Mouse (Mus musculus) heart, embryonic 11.5 days (tissue): ENCODE results near the gene Cd34. TPM values are rescaled to one million over a fixed set of nuclear protein-coding genes. Genes with fewer than 3 reads are reported as not detected.
A peak's percentile ranks its signal among the peaks of the same experiment; 100 is the strongest.

Source experiments
- ATAC-seq: fragments of 200-750 bp; cut with Nextera tagmentation; replicated peaks from 2 replicates; pipeline ENCODE4 v1.8.0; 2017; ENCODE audit warnings: moderate library complexity; ENCODE audit not compliant: insufficient number of reproducible peaks, low FRiP score, low TSS enrichment
- H3K27ac ChIP-seq: fragments of 300-500 bp; sonication (generic); 2 replicates; pipeline ENCODE4 v1.5.1; 2014; ENCODE audit warnings: mild to moderate bottlenecking, low read depth, low read length
- H3K27me3 ChIP-seq: fragments of 300-500 bp; sonication (generic); 2 replicates; pipeline ENCODE4 v1.6.1; 2014; ENCODE audit warnings: mild to moderate bottlenecking, low read length, mixed read lengths; ENCODE audit not compliant: control insufficient read depth, insufficient read depth
- H3K36me3 ChIP-seq: fragments of 300-500 bp; sonication (generic); 2 replicates; pipeline ENCODE4 v1.6.1; 2014; ENCODE audit warnings: mild to moderate bottlenecking, low read length, moderate library complexity, mixed read lengths; ENCODE audit not compliant: control insufficient read depth, insufficient read depth
- H3K4me1 ChIP-seq: fragments of 300-500 bp; sonication (generic); 2 replicates; pipeline ENCODE4 v1.6.1; 2014; ENCODE audit warnings: low read length; ENCODE audit not compliant: control insufficient read depth, insufficient read depth
- H3K4me2 ChIP-seq: fragments of 300-500 bp; sonication (generic); 2 replicates; pipeline ENCODE4 v1.6.1; 2014; ENCODE audit warnings: mild to moderate bottlenecking, moderate library complexity
- H3K4me3 ChIP-seq: fragments of 300-500 bp; sonication (generic); 2 replicates; pipeline ENCODE4 v1.5.1; 2014; ENCODE audit warnings: low read depth, low read length
- H3K9ac ChIP-seq: fragments of 300-500 bp; sonication (generic); 2 replicates; pipeline ENCODE4 v1.6.1; 2014; ENCODE audit warnings: mild to moderate bottlenecking, low read depth, low read length, moderate library complexity
- H3K9me3 ChIP-seq: fragments of 300-500 bp; sonication (generic); replicated peaks from 2 replicates; pipeline ENCODE4 v1.6.1; 2016; ENCODE audit warnings: low read length; ENCODE audit not compliant: control insufficient read depth
- WGBS: fragments of 180-500 bp; shearing (Covaris S2); extraction: QIAGEN DNeasy Blood & Tissue Kit; methylation state at CpG from one replicate; pipeline ENCODE4 v1.1.7; 2014; ENCODE audit not compliant: insufficient replicate concordance; 5-methylcytosine and 5-hydroxymethylcytosine counted together
- polyA plus RNA-seq: library from polyadenylated mRNA; unstranded; fragments of >200 nt; fragmentation: Nextera tagmentation; extraction: Ambion mirVana; gene quantifications from 2 replicates; pipeline ENCODE4 v1.2.1, GENCODE M21; 2014

Gene Cd34
- polyA plus RNA-seq, result 70.4 and 85.1 TPM in 2 replicates

DNA sequence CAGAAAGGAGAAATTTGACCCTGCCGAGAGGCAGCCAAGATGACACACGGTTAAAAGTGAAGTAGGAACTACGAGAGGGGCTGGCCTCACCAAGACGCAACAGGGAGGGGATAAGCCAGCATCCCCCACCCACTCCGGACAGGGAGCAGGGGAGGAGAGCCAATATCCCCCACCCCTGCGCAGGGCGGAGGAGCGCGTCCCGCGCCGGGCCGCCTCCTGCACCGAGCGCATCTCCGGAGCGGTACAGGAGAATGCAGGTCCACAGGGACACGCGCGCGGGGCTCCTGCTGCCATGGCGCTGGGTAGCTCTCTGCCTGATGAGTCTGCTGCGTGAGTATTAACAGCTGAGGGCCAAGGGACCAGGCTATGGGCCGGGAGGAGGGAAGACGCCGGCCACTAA is at the start of gene Cd34:
Cd34 (plus strand) TSS at position 105 of the 400 bp plus-strand sequence.
- Histone ChIP-seq H3K27ac (0 out of 2 replicates have a peak within 1 kb of the TSS, but pooled peaks have one; percentile 15), H3K4me1 (no peaks in the 10 kb centered on the region), H3K36me3 (no peaks in the 10 kb centered on the region), H3K4me2 (peak within 1 kb of the TSS; percentile 86), H3K27me3 (peaks cover 10% of the 10 kb centered on the region; the same call in 1 of the 2 replicates), H3K9me3 (no peaks in the 10 kb centered on the region), H3K4me3 (peak within 1 kb of the TSS; percentile 59), H3K9ac (peak within 1 kb of the TSS; percentile 72)
- WGBS, result under 1% methylated on average over 20 of the region's 26 CpGs
- ATAC-seq, result peak; percentile 83

DNA sequence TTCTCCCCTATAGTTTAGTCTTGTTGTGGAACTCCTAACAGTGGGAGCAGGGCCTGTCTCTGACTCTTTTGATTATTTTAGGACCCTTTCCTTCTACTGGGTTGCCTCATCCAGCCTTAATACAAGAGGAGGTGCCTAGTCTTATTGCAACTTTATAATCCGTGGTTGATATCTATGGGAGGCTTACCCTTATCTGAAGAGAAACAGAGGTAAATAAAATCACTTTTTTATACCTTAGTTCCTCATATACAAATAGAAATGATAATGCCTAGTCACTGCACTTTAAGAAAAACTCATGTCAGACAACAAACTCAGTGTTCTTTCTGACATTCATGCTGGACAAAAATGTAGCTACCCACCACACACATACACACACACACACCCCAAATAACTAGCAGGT is 44.1 kb upstream of the Cd34 start:
- H3K27ac ChIP-seq, result no peak overlapping the region
- H3K9me3 ChIP-seq, result no peaks in the 10 kb centered on the region
- H3K27me3 ChIP-seq, result no peaks in the 10 kb centered on the region
- no peak overlapping the region for H3K9ac ChIP-seq
- H3K4me1 ChIP-seq, result no peaks in the 10 kb centered on the region
- no peak overlapping the region for H3K4me2 ChIP-seq
- 46% methylated on average over 1 of the region's 1 CpGs for WGBS
- no peaks in the 10 kb centered on the region for H3K36me3 ChIP-seq
- ATAC-seq, result no peak
- H3K4me3 ChIP-seq, result no peak overlapping the region

DNA sequence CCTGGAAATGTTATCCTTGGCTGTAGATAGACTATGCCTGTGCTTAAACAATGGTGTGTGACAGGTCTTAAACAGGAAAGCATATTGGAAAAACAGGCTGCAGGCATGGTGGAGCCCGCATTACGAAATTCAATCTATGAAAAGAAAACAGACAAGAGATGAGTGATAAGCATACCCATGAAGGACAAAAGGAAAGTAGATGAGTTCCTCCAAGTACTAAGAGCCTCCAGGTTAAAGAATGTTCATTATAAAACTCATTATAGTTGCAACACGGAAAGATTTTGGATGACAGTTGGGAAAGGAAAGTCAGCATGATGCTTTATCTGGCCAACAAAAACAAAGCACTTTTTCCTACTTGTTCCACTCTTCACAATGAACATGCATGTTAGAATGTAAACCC is 43.3 kb upstream of the Cd34 start:
- no peak overlapping the region for H3K4me3 ChIP-seq
- H3K27me3 ChIP-seq, result no peaks in the 10 kb centered on the region
- H3K9me3 ChIP-seq, result no peaks in the 10 kb centered on the region
- no peak overlapping the region for H3K4me2 ChIP-seq
- ATAC-seq, result no peak
- WGBS, result 53% methylated on average over 3 of the region's 3 CpGs
- H3K9ac ChIP-seq, result no peak overlapping the region
- no peaks in the 10 kb centered on the region for H3K4me1 ChIP-seq
- H3K27ac ChIP-seq, result no peak overlapping the region
- no peaks in the 10 kb centered on the region for H3K36me3 ChIP-seq

GRCm38 (mm10) chr1:194901075-194901474 is 37.5 kb upstream of the Cd34 start:
- Histone ChIP-seq H3K27ac (no peak overlapping the region), H3K4me1 (no peaks in the 10 kb centered on the region), H3K27me3 (no peaks in the 10 kb centered on the region), H3K4me2 (no peak overlapping the region), H3K4me3 (no peak overlapping the region), H3K9ac (no peak overlapping the region), H3K9me3 (no peaks in the 10 kb centered on the region), H3K36me3 (no peaks in the 10 kb centered on the region)
- no peak for ATAC-seq

GRCm38 (mm10) chr1:194901826-194902225 is 36.8 kb upstream of the Cd34 start:
- Histone ChIP-seq H3K27me3 (no peaks in the 10 kb centered on the region), H3K27ac (no peak overlapping the region), H3K36me3 (no peaks in the 10 kb centered on the region), H3K4me1 (no peaks in the 10 kb centered on the region), H3K9me3 (no peaks in the 10 kb centered on the region), H3K4me3 (no peak overlapping the region), H3K4me2 (no peak overlapping the region), H3K9ac (no peak overlapping the region)
- ATAC-seq, result no peak
- WGBS, result 77% methylated on average over 1 of the region's 1 CpGs

DNA sequence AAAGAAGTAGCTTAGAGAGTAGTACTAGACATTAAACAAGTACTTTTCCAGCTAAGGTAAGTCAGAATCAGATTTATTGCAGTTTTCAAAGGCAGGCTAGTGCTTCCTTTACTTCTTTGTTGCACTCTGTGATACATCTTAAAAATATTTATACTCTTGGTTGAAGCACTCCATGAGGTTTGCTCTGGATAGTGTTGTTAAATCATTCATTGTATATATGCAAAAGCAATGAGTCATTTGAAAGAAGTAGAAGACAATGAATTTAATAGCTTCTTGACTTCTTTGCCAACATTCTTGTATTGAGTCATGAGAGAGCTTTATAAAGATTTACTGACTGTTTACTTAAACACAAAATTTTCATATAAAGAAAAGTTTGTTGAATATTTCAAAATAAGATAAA is 29.7 kb upstream of the Cd34 start:
- no peaks in the 10 kb centered on the region for H3K36me3 ChIP-seq
- no peak for ATAC-seq
- no peak overlapping the region for H3K27ac ChIP-seq
- no peak overlapping the region for H3K4me2 ChIP-seq
- H3K9ac ChIP-seq, result no peak overlapping the region
- no peaks in the 10 kb centered on the region for H3K27me3 ChIP-seq
- no peak overlapping the region for H3K4me3 ChIP-seq
- no peaks in the 10 kb centered on the region for H3K4me1 ChIP-seq
- H3K9me3 ChIP-seq, result no peaks in the 10 kb centered on the region

- peaks cover 18% of the 10 kb centered on the region for H3K4me1 ChIP-seq
- no peak overlapping the region for H3K4me2 ChIP-seq
- H3K9me3 ChIP-seq, result no peaks in the 10 kb centered on the region
- H3K36me3 ChIP-seq, result no peaks in the 10 kb centered on the region
- H3K27ac ChIP-seq, result no peak overlapping the region
- H3K9ac ChIP-seq, result no peak overlapping the region
- no peak overlapping the region for H3K4me3 ChIP-seq
- no peak for ATAC-seq
- 11% methylated on average over 1 of the region's 1 CpGs for WGBS
- no peaks in the 10 kb centered on the region for H3K27me3 ChIP-seq
Observed at GRCm38 (mm10) chr1:194925753-194926350, 12.8 kb upstream of the Cd34 start.

GRCm38 (mm10) chr1:194927887-194928286 is 10.7 kb upstream of the Cd34 start:
- peak; percentile 64 for ATAC-seq
- H3K4me2 ChIP-seq, result no peak overlapping the region
- H3K4me3 ChIP-seq, result no peak overlapping the region
- no peaks in the 10 kb centered on the region for H3K36me3 ChIP-seq
- peak overlapping the region; percentile 47 for H3K27ac ChIP-seq
- H3K9ac ChIP-seq, result no peak overlapping the region
- no peaks in the 10 kb centered on the region for H3K9me3 ChIP-seq
- H3K4me1 ChIP-seq, result peaks cover 18% of the 10 kb centered on the region
- WGBS, result 20% methylated on average over 3 of the region's 3 CpGs
- no peaks in the 10 kb centered on the region for H3K27me3 ChIP-seq

DNA sequence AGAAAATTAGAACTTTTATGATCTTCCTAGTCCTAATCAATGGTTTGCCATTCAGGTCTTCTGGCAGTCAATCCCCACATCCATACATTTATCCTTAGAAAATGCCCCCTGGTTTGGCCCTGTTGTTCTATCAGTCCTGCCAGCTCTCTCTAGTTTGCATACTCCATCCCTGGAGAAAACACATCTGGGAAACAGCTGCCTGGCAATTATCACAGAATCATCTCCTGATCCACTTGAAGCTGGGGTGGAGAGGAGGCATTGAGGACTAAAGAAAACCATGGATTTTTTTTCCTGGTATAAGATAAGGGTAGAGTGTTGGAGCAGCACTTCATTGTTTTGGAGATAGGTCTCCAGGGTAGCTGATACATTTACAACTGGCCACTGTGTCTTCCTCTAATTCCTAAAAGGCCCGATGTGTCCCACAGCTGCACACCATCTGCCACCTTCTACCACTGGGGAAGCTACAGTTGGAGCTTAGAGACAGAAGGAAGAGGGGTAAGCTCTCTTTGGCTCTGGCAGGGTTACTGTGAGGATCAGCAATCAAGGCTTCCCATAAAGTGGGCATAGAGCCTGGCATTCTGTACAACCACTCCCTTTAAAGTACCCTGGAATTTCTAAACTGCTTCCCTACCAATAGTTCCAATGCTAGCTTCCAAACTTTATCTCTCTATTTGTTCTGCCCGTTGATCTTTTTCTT is 9.2 kb upstream of the Cd34 start:
- no peak for ATAC-seq

More for the DNA sequence above, 9.2 kb upstream of the Cd34 start:
- H3K4me2 ChIP-seq, result no peak overlapping the region
- no peak overlapping the region for H3K4me3 ChIP-seq
- peaks cover 18% of the 10 kb centered on the region for H3K4me1 ChIP-seq
- H3K27me3 ChIP-seq, result no peaks in the 10 kb centered on the region
- 56% methylated on average over 2 of the region's 2 CpGs for WGBS
- no peaks in the 10 kb centered on the region for H3K9me3 ChIP-seq
- H3K27ac ChIP-seq, result no peak overlapping the region
- no peak overlapping the region for H3K9ac ChIP-seq
- H3K36me3 ChIP-seq, result no peaks in the 10 kb centered on the region
